Mouse (Mus musculus) small intestine, adult 2 months (tissue): ENCODE measurements around the gene Cbwd1.

ENCODE experiments used
- CTCF ChIP-seq: fragments of 200-500 bp; IDR thresholded peaks from 2 replicates; pipeline ENCODE4 v1.5.1; 2012; ENCODE audit warnings: low read depth, mild to moderate bottlenecking, control low read depth, inconsistent platforms, low read length, moderate library complexity, mixed read lengths; ENCODE audit not compliant: insufficient replicate concordance, insufficient read length; ENCODE audit errors: extremely low read depth
- POLR2A ChIP-seq: fragments of 200-500 bp; IDR thresholded peaks from 2 replicates; pipeline ENCODE4 v1.6.1; 2012; ENCODE audit warnings: low read depth, mild to moderate bottlenecking, control low read depth, inconsistent platforms, low read length, moderate library complexity

- no peak for TF ChIP-seq CTCF
- TF ChIP-seq POLR2A = peak; percentile 10; the same call in 1 of the 2 replicates
These were observed 61.5 kb downstream of the Cbwd1 start for GRCm38 (mm10) chr19:24899578-24900544.
